Mouse (Mus musculus) urinary bladder, adult 18-20 months (tissue): ENCODE data around the gene Rab3gap1.

ENCODE experiments used
- DNase-seq, 2 experiments: peaks; one replicate each; pipeline ENCODE4 v3.0.0; 2022; ENCODE audit warnings: low spot score in 2 of 2, mixed read lengths in 2 of 2

Rab3gap1 gene

DNA sequence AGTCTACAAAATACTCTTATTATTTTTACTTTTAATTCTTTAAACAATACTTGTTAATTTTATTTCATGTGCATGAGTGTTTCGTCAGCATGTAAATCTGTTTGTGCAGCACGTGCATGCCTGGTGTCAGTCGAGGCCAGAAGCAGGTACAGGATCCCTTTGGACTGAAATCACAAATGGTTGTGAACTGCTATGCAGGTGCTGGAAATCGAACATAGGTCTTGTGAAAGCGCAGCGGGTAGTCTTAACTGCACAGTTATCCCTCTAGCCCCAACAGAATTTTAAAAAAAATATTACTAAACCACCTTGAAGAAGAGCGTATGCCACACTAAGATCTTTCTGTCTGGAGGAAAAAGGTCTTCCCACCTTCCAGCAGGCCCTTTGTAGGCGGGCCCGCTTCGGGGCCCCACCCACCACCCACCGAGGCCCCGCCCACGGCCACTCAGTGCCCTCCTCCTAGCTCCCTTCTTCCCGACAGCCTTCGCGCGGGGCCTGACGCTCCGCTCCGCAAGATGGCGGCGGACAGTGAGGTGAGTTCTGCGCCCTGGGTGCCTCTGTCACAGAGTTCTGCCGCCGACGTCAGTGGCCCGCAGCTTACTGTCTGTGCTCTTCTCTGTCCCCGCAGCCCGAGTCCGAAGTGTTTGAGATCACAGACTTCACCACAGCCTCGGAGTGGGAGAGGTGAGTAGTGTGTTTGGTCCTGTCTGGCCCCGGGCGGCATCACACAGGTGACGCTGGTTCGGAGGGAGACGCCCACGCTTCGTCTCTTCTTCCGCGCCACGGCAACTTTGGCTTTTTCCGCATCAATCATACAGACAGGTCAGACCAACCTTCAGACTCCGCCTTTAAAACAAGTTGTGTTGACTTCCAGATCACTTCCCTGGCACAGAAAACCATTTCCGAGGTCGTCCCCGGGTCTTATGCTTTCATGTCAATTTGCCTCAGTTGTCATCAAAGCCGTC lies at the start of gene Rab3gap1:
Gene Rab3gap1 (plus strand): TSS at position 474 of the 962 bp plus-strand sequence.
- peak; percentile 85 to 92 for DNase-seq

DNA sequence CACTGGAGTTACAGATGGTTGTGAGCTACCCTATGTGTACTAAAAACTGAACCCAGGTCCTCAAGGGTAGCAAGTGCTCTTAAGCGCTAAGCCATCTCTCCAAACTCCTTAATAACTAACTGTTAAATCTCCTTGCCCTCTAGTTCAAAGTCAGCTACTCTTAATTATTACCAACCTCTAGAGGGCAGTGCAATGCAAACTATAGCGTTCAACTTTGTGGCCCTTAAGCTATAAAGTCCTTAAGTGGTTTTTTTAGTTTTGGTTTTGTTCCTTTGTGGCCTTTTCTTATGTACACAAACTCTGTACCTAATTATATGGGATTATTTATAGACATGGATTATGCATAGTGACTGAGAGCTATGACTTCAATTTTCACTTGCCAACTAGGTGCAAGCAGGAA lies 41.2 kb upstream of the Rab3gap1 start:
- DNase-seq, result no peak

DNA sequence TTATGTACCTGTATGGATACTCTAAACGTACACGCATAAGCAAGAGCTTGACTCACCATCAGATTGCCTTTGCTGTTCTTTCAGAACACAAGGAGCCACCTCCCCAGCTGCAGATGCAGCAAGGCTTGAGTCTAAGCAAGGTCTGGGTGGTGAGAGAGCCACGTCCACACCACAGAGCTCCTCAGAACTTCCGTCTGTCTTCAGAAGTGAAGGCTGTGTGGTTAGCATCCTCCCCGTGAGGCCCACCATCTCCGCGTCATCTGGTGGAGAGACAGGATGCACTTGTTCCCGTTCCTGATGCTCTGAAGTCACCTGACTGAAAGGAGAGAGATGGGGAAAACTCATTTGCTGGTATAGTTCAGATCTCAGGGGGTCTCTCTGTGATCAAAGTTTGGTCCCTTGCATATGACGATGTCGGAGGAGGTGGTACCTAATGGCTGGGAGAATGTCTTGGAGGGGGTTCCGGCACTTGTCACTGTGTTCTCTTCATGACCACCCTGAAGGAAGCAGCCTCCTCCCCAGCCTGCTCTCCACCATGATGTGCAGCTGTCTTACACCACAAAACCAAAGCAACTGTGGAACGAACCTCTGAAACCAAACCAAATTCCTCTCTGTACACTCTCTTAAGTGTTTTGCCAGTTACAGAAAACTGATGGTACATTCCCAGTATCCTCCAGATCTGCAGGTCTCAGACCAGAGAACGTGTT lies 38.2 kb upstream of the Rab3gap1 start:
- no peak for DNase-seq

DNA sequence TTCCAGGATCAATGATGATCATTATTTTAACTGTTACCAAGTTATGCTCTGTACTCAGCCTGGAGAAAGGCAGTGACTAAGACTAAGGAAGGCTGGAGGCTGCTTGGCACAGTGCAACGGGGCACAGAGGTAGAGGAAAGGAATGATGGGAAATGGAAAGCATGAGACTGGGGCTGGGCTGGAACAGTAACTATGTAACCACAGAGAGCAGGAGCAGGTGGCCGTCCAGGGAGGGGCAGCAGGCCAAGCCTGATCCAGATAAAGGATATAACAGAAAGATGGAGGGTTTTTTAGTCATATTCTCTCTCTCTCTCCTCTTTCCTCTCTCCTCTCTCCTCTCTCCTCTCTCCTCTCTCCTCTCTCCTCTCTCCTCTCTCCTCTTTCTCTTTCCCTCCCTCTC lies 34.9 kb upstream of the Rab3gap1 start:
- DNase-seq, result no peak

DNA sequence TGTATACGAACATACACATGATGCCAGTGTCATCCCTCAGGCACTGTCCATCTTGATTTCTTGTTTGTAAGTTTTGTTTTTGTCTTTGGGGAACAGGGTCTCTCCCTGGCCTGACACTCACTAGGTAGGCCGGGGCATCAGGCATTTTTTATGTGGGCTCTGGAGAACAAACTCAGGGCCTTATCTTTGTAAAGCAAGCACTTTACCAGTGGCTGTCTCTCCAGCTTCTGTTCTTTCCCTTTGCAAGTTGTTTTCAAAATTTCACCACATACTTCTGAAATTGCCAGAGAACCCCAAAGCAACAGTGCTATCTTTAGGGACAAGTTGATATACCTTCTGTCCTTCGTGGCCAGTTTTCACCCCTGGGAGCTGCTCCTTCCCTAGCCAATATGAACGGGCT lies 34.4 kb upstream of the Rab3gap1 start:
- no peak for DNase-seq

DNA sequence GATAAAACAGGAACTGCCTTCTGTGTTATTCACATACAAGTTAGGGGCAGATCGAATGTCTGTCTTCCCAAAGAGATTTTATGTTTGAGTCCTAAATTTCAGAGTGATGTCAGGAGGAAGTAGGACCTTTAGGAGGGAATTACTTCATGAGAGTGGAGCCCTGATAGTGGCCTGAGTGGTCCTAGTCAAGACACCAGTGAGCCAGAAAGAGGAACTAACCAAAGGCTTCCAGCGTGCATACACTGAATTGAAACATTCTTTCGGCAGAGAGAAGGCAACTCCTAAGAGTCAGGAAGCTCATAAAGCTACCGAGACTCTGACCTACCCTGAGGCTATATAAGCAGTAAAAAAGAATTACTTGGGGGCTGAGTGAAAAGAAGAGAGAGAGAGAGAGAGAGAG lies 32.0 kb upstream of the Rab3gap1 start:
- no peak for DNase-seq

DNA sequence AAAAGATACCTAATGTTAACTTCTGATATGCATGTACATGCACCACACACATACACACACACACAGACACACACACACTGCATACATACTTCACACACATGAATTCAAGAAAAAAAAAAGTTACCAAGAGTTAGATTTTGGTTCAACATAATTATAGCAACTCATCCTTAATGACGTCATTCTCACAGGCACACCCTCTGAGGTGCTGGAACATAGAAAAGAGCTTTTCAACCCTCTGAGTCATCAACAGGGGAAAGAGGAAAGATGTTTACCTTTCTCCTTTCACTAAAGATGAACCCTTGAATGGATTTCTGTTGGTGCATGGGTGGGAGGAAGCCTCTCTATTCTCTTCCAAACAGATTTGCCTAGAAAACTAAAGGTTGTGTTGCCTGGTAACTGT lies 30.0 kb upstream of the Rab3gap1 start:
- no peak for DNase-seq

DNA sequence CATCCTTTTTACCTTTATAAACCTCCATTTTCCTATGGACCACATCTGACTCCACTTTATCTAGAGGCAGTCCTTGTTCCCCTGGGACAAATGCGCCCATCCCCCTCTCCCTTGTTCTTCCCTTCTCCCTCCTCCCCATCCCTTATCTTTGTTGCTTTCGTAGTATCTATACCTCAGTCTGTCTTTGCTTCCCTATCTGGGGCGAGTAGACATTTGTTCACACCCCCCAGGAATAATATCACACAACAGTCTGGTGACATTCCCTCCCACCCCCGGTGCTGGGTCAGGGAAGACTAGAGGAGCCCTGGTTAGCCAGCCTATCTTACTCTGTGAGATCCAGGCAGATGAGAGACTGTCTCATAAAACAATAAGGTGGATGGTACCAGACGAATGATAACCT lies 23.1 kb upstream of the Rab3gap1 start:
- no peak for DNase-seq

DNA sequence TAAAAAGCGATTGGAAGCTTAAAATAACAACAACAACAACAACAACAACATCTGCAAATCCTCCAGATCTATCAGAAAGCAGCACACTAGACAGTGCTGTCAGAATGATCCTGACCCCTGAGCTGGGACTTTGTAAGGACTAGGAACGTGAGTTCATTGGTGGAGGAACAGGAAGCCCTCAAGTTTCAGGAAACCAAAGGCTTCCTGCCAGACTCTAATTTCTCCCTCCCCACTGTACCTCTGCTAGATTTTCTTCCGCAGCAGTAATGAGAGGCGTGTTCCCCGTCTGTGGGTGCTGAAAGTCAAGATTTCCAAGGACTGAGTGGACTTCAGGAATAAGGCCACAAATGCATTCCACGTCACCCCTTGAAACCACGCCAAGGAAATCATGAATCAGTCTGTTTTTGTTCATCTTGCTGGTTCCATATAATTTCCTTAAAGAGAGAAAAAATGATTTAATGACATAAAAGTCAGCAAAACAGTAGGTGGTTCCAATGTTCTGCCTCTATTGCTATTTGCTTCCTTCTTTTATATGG lies 18.4 kb upstream of the Rab3gap1 start:
- no peak for DNase-seq

DNA sequence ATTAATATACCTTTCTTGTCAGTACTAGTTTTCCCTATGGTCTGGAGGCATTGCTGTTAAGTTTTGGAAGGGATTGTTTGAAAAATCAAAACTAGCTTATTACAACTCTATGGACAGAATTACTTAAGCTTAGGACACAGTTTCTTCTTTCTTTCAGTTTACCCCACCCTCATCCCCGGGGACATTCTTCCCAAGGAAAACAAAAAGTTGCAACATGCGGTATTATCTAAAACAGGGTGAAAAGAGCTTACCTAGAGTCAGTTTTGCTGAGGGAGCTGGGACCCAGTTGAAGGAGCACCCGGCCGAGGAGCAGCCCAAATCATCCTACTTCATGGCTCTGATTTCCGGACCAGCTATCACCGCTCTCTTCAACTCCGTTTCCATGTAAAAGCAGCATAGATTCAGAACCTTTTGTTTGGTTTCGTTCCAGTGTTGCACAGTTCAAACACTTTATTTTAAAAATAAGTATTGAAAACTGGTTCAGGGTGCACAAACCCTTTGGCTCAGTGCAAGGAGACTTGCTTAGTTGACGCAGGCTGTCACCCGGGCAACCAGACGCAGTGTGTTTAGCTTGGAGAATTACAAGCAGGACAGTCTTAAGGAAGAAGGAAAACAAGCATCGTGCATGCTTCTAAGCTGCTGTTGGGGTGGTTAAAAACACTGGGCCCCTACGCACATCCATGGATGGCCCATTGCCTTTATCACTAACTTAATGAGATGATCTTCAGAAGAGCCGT lies 13.9 kb upstream of the Rab3gap1 start, which contains the start of gene Map3k19:
Gene Map3k19 (minus strand): TSS at position 546 of the 737 bp plus-strand sequence.
- DNase-seq, result no peak

DNA sequence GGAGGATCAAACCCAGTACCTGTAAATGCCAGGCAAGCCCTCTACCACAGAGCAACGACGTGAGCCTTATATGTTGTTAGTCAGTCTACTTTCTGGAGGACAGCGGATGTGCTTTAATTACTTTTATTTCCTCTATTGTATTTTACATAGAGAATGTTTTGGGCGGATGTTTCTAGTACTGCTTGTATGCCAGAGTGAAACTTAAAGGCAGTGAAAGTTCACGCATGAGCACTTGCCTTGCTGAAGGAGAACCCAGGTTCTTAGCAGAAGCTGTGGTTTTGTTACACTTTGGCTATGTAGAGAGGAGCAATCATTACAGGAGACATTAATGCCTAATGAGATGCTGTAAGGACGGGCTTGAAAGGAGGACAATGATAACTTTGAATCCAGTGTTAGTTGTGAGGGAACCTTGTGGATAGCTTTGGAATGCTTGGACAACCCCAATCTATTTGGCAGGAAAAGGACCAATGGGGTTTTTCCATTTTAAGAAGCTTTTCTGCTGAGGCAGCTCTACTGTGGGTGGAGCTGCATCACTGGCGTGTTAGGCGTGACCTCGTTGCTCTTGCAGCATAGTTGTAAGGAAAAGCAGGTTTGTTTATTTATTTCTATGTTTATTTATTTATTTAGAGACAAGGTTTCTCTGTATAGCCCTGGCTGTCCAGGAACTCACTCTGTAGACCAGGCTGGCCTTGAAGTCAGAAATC lies 9.5 kb upstream of the Rab3gap1 start:
- no peak for DNase-seq

DNA sequence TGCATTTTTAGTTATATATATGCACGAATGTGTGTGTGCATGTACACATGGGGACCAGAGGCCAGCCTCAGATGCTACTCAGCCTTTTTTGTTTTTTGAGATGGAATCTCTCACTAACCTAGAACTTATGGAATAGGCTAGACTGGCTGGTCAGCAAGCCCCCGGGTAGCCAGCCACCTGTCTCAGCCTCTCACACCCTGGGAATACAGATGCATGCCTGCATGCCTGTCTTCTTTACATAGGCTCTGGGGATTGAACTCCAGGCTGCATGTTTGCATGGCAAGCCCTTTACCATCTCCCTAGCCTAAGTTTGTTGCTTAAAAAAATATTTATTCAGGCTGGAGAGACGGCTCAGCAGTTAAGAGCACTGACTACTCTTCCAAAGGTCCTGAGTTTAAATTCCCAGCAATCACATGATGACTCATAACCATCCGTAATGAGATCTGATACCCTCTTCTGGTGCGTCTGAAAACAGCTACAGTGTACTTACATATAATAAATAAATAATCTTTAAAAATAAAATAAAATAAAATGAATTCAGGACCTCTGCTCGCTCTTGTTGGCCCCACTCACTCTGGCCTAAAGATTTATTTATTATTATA lies 8.7 kb upstream of the Rab3gap1 start:
- DNase-seq, result no peak

DNA sequence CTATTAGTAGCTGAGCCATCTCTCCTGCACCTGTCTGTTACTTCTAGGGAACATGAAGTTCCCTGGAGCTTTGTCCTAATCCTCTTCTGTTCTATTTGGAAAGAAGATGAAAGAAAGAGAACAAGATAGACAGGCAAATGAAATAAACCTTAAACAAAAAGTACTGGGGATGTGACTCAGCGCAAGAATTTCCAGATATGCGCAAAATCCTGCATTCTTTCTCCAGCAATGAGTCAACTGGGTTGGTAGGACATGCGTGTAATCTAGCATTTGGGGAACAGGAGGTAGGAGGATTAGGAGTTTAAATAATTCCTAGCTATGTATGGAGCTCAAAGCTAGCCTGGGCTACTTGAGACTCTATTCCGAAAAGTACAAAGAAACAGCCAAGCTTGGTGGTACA lies 8.1 kb upstream of the Rab3gap1 start:
- no peak for DNase-seq

DNA sequence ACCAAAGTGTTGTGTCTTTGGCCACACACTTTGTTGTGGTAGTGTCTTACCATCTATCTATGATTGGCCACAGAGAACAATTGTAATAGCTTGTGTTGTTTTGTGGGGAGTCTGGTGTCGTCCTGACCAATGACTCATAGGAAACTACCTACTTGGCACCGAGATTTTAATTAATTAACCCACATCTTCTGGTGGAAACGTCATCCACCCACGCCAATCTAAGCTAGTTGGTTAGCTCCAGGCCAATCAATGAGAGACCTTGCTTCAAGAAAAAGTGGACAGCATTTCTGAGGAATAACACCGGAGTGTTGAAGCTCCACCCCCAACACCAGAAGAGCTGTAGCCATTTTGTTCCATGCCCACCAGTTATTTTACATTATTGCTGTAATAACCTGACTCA lies 6.7 kb upstream of the Rab3gap1 start:
- no peak for DNase-seq

DNA sequence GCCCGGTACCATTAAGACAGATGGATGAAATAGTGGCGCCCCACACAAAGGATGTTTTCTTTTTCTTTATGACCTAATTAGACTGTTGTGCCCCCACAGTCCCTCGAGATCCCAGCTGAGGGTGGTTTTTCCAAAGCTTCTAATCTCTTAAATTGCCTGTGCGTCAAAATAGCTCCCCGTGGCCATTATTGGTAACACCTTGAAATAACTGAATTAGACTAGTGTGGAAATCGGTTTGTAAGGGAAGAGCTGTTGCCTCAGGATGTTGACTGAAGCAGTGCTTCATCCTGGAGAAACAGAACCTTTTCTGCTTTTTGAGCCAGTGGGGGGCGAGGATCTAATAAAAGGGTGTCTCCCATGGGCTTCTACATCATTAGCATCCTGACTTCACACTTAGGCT lies 4.8 kb upstream of the Rab3gap1 start:
- no peak for DNase-seq

DNA sequence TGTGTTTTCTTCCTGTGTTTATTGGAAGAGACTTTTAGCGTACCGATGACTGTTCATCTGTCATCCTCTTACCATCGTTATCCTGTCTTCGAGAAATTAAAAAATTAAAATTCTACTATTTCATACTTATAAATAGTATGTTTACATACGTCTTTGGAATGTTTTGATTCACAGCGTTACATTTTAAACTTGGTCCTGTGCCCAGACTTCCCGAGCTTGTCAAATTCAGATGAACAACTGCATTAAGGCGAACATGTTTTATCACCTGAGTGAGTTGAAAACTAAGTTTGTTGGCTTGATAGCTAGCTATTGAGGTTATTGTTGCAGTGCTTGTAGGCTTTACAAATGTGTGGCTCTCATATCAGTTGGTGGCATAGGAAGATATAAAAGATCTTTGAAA lies 703 bp downstream of the Rab3gap1 start:
- no peak for DNase-seq

DNA sequence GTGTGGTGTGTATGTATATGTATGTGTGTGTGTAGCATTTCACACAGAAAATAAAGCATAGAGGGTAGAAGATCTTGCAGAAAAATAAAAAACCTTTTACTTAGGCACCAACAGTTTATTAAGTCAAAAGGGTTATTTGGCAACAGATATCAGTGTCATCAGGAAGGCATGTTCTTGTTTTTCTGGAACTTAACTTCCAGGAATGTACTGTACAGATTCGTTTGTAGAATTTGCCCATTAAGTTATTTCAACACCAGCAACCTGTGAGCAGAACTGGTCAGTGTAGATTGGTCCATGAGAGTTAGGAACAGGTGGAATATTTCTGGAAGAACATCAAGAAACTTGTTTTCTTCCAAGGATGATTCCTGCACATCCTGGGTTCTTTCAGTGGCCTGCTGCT lies 30.8 kb downstream of the Rab3gap1 start:
- no peak for DNase-seq

DNA sequence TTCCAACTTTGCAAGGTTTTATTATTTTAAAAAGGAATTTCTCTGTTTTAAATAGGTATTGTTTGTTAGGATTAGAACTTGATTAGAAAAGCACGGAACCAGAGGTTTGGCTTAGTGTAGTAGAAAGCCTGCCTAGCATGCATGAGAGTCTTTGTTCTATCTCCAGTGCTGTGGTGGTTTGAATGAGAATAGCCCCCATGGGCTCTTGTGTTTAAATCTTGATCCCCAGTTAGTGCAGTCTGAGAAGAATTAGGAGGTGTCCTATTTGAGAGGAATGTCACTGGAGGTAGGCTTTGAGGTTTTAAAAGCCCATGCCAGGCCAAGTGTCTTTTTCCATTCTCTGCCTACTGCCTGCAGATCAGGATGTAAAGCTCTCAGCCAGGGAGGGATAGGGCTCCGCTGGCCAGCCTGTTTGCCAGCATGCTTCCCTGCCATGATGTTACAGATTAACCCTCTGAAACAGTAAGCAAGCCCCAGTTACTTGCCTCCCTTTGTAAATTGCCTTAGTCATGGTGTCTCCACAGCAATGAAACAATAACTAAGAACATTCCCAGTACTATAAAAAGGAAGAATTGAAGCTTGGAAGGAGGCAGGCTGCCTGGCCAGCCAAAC lies 36.3 kb downstream of the Rab3gap1 start:
- DNase-seq, result no peak

DNA sequence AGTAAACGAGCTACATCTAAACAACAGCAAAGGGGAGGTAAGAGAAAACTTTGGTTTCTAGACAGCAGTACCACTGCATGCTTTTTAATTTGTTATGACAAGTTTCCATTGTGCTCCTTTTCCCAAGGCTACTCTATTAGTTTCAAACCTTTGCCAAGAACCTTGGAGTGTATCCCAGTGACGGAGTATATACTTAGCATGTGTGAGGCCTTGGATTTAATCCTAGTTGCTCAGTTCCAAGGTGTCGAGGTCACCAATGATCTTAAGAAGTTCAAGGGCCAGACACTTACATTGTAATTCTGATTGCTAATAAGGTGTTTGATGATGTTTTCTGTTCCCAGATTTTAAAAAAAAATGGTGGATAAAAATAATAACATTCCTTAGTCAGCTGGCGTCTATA lies 44.5 kb downstream of the Rab3gap1 start:
- no peak for DNase-seq

DNA sequence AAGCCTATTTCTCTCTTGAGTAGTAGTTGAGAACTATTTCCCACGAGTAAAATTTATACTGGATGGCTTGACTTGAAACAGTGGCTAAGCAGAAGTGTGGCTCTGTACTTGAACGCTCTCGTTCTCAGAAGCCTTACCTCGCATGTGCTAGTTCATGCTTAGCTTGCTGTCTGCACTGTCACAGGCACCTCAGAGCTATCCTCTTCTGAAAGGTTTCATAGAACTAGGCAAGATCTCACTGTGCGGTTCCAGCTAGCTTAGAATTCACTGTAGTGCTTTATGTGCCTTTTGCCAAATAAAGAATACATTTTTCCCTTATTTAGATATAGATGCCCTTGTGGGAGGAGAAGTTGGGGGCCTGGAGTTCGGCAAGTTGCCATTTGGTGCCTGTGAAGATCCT lies 46.7 kb downstream of the Rab3gap1 start:
- no peak for DNase-seq

DNA sequence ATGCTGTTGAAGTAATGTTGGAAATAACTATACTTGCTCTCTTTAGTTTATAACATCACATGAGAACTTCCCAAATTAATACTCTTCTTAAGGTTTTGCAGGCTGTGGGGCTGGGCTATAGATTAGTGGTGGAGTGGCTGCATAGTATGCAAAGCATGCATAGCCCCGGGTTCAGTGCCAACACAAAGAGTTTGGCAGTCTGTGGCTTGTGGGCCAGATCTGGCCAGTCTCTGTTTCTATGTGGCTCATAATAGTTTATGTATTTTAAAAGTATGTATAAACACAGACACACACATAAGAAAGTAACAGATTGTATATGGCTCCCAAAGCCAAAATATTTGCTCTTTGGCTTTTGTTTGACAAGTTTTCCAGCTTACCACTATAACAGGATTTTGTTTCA lies 47.2 kb downstream of the Rab3gap1 start:
- DNase-seq, result no peak
